Mouse (Mus musculus): ENCODE measurements around the gene Tmem130.
A peak's percentile ranks its signal among the peaks of the same experiment; 100 is the strongest.
"Not testable (repeated sequence)": the region's sequence is repeated elsewhere in the genome, so short reads cannot be mapped to it uniquely, and the experiment has no call there.

Gene Tmem130

DNA sequence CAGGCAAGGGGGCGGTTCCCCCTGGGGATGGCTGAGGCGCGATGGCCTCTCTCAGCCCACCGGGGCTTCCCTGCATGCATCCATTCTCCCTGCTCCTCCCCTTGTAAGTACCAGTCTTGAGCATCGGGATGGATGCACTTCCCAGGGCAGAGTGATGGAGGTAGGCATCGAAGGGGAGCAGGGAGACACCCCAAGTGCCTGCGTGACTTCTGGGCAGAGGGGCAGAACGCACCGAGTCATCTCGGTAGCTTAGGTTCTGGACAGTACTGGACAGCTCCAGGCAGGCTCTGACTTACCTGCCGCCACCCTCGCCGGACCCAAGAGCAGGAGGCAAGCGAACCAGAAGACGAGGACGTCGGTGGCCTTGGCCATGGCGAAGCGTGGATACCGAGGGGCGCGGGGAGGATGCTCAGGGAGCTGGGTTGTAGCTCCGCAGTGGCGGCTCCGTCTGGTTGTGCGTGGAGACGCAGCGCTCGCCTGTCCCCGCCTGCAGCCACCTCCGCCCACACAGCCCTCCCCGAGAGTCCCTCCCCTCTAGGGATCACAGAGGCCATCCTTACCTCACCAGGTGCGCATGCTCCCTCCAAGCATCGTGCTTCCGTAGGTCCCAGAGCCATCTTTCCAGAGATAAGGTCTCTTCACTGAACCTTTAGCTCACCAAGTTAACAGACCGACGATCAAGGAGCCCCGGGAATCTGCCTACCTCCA is at the start of gene Tmem130:
Tmem130 (minus strand) TSS at position 658 of the 708 bp plus-strand sequence.
- DNase-seq (ENCODE audit: low spot score in 2 of 2), result peak in 1 of 2 experiments; percentile 58

DNA sequence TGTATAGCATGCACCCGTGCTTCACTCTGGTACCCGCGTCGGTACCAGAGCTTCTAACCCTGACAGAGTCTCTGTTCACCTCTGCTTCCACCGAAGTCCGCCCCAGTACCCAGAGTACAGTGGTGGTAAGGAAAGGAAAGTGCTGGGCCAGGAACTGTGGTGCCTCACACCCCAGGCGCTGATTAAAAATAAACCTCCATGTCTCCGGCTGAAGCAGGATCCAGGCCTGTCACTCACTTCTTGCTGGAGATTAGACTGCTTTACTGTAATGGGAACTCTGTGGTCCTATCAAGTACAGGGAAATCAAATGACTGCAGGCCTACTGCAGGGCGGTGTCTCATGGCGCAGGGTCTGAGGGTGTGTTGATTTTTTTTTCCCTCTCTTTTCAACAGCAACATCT is 45.3 kb upstream of the Tmem130 start:
- DNase-seq (ENCODE audit: low spot score in 2 of 2), result no peak

- no peak for DNase-seq (ENCODE audit: low spot score in 2 of 2)
Observed at GRCm38 (mm10) chr5:144804181-144804580, 42.6 kb upstream of the Tmem130 start.

GRCm38 (mm10) chr5:144803066-144803465 is 41.4 kb upstream of the Tmem130 start:
- no peak for DNase-seq (ENCODE audit: low spot score in 2 of 2)

DNA sequence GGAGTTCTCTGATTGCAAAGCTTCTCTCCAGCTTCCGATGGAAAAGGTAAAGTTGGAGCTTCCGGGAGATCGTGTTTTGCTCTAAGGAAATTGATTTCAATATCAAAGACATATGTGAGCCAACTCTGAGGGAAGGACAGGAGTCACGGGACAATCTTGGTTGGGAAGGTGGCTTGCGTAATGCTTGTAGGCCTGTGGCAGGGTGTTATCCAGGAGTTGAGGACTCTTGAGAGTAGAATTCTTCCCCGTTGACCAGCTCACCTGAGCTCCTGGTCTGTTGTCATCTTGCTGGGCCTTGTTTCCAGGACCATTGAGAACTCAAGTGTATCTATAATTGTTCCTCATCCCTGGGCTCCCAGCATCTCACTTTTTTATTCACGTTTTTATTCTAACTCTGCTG is 35.5 kb upstream of the Tmem130 start:
- DNase-seq (ENCODE audit: low spot score in 2 of 2), result no peak

DNA sequence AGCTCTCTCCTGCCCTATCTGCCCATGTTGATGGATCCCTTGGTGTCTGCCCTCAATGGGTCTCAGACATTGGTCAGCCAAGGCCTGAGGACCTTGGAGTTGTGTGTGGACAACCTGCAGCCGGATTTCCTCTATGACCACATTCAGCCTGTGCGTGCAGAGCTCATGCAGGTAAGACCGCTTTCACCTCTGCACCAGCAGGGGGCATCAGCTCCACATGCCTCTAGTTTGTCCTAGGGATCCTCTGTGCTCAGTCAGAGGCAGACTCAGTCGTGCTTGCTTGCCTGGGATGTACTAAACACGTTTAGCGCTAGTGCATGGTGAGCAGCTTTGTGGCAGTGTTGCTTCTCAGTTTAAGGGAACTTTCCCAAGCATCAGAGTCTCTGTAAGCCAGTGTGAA is 33.1 kb upstream of the Tmem130 start:
- DNase-seq (ENCODE audit: low spot score in 2 of 2), result no peak

DNA sequence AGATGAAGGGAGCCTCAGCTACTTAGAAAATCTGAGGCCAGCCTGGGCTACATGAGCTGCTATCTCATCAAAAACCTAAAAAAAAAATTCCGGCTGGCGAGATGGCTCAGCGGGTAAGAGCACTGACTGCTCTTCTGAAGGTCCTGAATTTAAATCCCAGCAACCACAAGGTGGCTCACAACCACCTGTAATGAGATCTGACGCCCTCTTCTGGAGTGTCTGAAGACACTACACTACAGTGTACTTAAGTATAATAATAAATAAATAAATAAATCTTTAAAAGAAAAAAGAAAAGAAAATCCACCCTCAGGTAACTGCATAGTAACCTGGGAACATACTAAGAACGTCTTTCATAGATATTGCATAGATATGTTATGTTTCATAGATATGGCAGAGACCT is 31.8 kb upstream of the Tmem130 start:
- DNase-seq (ENCODE audit: low spot score in 2 of 2), result no peak

DNA sequence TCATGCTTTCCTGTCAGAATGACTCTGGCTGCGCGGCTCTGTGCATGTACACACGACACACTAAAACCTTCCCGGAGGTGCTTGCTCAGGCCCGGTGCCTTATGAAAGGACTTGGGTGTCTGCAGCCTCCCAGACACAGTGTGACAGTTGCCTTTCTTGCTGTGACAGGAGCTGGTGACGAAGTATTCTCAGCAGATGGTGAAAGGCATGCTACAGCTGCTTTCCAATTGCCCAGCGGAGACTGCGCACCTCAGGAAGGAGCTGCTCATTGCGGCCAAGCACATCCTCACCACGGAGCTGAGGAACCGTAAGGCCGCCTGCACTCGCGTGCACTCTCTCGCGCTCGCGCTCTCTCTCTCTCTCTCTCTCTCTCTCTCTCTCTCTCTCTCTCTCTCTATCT is 24.8 kb upstream of the Tmem130 start:
- DNase-seq (ENCODE audit: low spot score in 2 of 2), result no peak

DNA sequence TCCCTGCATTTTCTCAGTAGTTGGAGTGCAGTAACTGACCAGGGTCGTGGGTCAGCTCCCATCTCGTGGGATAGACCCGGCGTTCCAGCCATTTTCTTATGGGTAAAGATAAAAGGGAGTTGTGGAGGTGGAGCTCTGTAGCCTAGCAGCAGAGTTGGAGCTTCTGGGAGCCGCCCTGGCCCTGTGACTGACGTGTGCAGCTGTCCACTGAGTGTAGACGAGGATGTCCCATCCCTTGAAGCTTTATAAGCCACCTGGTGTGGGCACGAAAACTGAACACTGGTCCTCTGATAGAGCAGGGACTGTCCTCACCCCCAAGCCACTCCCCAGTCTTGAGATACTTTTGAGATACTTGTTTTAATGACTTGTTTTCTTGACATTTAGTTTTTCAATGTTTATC is 19.0 kb upstream of the Tmem130 start:
- no peak for DNase-seq (ENCODE audit: low spot score in 2 of 2)

GRCm38 (mm10) chr5:144773231-144773630 is 11.6 kb upstream of the Tmem130 start:
- DNase-seq (ENCODE audit: low spot score in 2 of 2), result no peak

GRCm38 (mm10) chr5:144769067-144769482 is 7.5 kb upstream of the Tmem130 start:
- no peak for DNase-seq (ENCODE audit: low spot score in 2 of 2)

DNA sequence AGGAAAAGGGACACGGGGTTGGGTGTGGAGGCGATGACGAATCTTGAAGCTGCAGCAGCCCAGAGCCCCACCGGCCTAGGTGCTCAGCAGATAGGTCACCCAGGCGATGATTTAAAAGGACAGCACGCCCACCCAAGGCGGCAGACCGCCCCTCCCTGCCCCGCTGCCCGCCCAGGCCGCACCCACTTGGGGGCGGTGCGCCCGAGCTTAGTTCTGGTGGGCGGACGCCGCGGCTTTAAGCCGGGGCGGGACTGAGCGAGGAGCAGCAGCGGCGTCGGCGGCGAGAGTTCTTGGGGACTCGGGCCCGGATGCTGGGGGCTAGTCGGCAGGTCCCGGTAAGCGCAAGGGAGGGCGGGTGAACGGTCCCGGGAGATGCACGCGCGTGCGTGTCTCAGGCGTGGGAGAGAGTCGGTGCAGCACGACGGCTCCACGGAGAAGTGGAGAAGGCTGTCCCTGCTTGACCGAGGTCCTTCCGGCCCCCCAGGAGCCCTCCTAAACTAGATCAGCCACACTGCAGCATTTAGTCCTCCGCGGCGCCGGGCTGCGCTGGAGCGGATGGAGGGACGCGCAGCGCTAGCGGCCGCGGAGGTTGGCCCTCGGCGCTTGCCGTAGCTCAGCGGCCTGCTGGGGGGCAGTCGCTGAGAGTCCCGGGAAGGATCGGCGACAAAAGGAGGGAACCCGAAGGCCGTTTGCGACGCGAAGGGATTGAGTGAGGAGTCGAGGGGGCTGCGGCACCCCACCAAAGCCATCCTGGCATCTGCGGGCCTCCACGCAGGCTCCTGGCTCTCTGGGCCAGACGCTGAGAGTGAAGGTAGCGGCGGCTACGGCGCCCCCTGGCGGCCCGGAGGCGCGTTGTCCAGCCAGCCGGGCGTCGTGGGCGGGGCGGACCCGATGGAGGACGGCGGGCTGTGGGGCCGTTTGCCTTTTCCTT is 6.6 kb upstream of the Tmem130 start:
- peak; percentile 89 to 90 for DNase-seq (ENCODE audit: low spot score in 2 of 2)

GRCm38 (mm10) chr5:144767106-144767798 is 5.6 kb upstream of the Tmem130 start, which contains the start of gene Trrap:
Gene Trrap (plus strand): TSS chr5:144767732.
- DNase-seq (ENCODE audit: low spot score in 2 of 2), result not testable (repeated sequence)

- DNase-seq (ENCODE audit: low spot score in 2 of 2), result no peak
Observed at GRCm38 (mm10) chr5:144766646-144767045, 5.0 kb upstream of the Tmem130 start.

- DNase-seq (ENCODE audit: low spot score in 2 of 2), result no peak
Observed at GRCm38 (mm10) chr5:144766026-144766425, 4.4 kb upstream of the Tmem130 start.

DNA sequence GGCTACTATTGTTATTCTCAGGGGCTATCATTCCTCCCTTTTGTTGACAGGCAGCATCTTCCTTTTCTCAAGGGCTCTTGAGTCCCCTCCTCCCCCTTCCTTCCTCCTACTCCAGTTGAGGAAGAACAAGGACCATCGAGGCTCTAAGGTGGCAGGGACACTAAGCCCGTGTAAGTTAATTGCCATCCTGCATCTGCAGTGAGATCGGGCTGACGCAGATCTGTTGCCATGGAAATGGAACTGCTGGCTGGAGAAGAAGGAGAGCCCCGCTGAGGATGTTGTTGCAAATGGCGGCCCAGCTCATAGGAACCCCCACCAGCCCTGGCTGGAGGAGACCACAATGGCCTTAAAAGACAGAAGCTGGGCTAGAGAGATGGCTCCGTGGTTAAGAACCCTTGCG is 3.2 kb downstream of the Tmem130 start:
- DNase-seq (ENCODE audit: low spot score in 2 of 2), result peak in 1 of 2 experiments; percentile 53

DNA sequence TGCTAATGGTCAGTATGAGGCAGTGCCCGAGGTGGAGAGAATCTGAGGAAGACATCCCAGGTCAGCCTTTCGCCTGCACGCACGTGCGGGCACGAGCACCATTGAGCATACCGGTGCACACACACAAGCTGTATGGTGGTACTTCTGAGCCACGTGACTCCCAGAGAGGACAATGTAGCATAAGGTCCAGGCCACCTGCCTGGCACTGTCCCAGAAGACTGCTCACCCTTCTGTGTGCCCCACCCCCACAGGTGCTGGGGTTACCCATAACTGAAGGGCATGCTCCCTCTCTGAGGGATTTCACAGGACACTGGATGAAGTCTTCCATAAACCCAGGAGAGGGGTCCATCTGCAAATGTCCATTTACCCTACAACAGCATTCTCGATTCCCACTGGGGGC is 4.2 kb downstream of the Tmem130 start:
- DNase-seq (ENCODE audit: low spot score in 2 of 2), result no peak

DNA sequence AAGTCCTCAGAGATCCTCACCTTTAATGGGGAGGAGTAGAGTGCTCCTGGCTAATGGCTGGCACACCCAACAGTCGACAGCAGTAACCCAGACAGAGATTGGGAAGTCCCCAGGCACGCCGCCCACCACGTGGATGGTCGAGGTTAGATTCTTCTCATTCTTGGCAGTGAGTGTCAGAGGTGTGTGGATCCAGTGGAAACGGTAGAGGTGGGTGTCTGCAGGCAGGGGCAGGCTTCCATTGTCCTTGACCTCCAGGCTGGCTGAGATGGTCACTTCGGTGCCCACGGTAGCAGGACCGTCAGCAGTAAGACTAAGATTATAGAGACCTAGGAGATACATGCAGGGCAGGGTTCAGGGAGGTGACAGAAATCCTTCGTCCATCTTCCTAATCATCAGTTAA is 6.4 kb downstream of the Tmem130 start:
- peak in 1 of 2 experiments; percentile 56 for DNase-seq (ENCODE audit: low spot score in 2 of 2)

- DNase-seq (ENCODE audit: low spot score in 2 of 2), result peak in 1 of 2 experiments; percentile 56
Observed at GRCm38 (mm10) chr5:144753041-144753440, 8.6 kb downstream of the Tmem130 start.

DNA sequence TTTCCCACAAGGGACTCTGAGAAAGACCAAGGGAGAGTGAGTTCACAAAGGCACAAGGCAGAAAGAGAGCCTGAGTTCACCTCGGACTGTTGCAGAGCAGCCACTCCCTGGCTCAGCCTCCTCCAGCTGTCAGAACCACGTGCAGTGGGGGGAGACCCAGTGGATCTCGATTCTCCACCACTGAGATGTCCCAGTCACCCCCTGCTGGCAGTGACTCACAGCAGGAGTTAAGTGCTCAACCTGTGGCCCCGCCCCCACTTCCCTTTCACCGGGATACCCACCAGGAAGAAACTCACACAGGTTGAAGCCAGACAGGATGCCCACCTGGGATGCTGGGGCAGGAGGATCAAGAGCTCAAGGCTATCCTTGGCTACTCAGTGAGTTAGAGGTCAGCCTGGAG is 9.2 kb downstream of the Tmem130 start:
- peak in 1 of 2 experiments; percentile 58 for DNase-seq (ENCODE audit: low spot score in 2 of 2)

DNA sequence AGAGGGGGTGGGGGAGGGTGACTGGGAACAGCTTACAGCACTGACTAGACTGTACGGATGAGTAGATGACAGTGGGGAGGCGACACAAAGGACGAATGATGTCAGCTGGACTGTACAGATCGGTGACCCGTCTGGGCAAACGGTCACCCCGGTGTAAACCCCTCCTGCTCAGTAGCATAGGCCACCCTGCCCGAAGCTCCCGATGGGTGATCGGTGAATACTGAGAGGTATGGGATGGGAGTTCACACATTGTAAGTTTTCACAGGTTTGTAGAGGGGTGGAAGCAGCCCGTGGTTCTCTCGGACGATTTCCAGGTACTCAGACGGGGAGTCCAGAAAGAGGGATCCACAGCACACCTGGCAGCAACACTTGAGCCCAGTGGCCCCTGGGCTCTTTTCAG is 24.5 kb downstream of the Tmem130 start:
- DNase-seq (ENCODE audit: low spot score in 2 of 2), result no peak

DNA sequence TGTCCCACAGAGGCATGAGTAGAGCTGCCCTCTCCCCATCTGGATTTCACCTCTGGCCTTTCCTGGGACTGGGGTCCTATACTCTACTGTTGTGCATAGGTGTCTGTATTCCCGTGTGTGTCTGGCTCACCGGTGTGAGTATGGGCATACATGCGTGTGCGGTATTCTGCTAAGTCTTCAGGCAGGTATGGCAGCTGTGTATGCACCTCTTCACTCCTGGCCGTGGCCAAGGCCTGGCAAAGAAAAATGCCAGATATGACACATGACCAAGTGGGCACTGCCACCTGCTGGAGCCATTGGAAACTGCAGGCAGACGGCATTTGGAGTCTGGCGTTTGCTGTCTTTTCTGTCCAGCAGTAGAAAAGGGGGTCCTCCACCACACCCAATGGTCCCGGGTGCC is 26.7 kb downstream of the Tmem130 start:
- peak; percentile 37 to 75 for DNase-seq (ENCODE audit: low spot score in 2 of 2)
